Comparison of ENCODE assay signal across 8 mouse cellular contexts in the genomic region with DNA sequence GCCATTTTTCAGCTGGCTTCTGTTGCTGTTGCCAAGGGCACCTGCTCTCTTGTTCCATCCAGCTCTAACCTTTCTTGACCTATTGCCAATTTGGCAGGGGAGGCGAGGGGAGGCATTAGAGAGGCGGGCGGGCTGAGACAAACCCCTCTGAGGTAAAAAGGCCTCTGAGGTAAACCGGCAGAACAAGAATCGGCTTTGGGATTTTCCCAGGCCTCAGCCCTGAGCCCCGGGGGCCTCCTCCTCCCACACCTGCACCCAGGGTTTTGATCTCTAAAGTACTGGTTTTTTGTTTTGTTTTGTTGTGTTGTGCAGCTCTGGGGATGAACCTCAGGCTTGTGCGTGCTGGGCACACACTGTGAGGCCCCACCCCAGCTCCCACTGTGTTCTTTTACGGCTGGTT. TPM values are rescaled to one million over a fixed set of nuclear protein-coding genes. Genes with fewer than 3 reads are reported as not detected.
DNase-seq lines count a peak whose midpoint lies in the region; ATAC-seq lines count a peak whose summit lies in the region.
"Had no signal": no experiment of that assay in that cellular context is flagged by ENCODE, and none has a peak within 500 bp of the region (broad histone marks: within the 10 kb centered on the region; RNA-seq: fewer than 3 reads in every experiment).

No protein-coding gene starts in this region.

- DNase-seq in CD4-positive helper T cell, adult 2 months (ENCODE audit: low read depth, low spot score), result peak; percentile 84
- peak; percentile 41 for DNase-seq in lung, postnatal 10 days
- DNase-seq in right cerebral cortex, postnatal 14 days, result no peak
- DNase-seq in adipocyte (ENCODE audit: low spot score) (no peak), liver (no peak)
- DNase-seq: adrenal gland, postnatal 36 days had no signal

- ATAC-seq in CD4-positive, CD25-positive, alpha-beta regulatory T cell, adult 4 months, result peak; percentile 56
- ATAC-seq in inflammation-experienced regulatory T-cells, adult 6 months, result peak; percentile 70

RNA-seq across cellular contexts. Expression of a gene that starts 18.2 kb away (rescaled TPM):
- 100 to 1,000 TPM in 1 of 2 experiments, 10 to 100 TPM in 1; 96.3 to 125 TPM for polyA plus RNA-seq in CD4-positive, CD25-positive, alpha-beta regulatory T cell, adult 4 months (2017; shearing (Covaris generic))
- 10 to 100 TPM; 91.5 to 97.5 (median 94.5) TPM for polyA plus RNA-seq in inflammation-experienced regulatory T-cells, adult 6 months (2017; shearing (Covaris generic))

Comparison
In these comparisons a context has a peak if more than half of its experiments do, and no peak if none do; other contexts are left out.
1. DNase-seq: peak in CD4-positive helper T cell, adult 2 months (single experiment) and lung, postnatal 10 days (single experiment); none in right cerebral cortex, postnatal 14 days (single experiment), adipocyte (single experiment) and liver (single experiment).